Mouse (Mus musculus): ENCODE measurements around the gene Mamdc4.

Gene Mamdc4

GRCm38 (mm10) chr2:25582466-25583119 is 7.9 kb upstream of the Mamdc4 start:
- no peak for DNase-seq (ENCODE audit: low read depth, low spot score)

- no peak for DNase-seq (ENCODE audit: low read depth, low spot score)
These were observed 7.3 kb upstream of the Mamdc4 start for GRCm38 (mm10) chr2:25581901-25582301.

GRCm38 (mm10) chr2:25581294-25581864 is 6.7 kb upstream of the Mamdc4 start, which contains the start of gene Ajm1:
Ajm1 (minus strand) TSS chr2:25581757.
- peak; percentile 53 for DNase-seq (ENCODE audit: low read depth, low spot score)

- no peak for DNase-seq (ENCODE audit: low read depth, low spot score)
These were observed 6.0 kb upstream of the Mamdc4 start for GRCm38 (mm10) chr2:25580621-25581101.

GRCm38 (mm10) chr2:25579737-25580460 is 5.3 kb upstream of the Mamdc4 start:
- DNase-seq (ENCODE audit: low read depth, low spot score): no peak

- DNase-seq (ENCODE audit: low read depth, low spot score): no peak
These were observed 4.4 kb upstream of the Mamdc4 start for GRCm38 (mm10) chr2:25578796-25579736.

- DNase-seq (ENCODE audit: low read depth, low spot score): no peak
These were observed 3.5 kb upstream of the Mamdc4 start for GRCm38 (mm10) chr2:25577951-25578795.

- DNase-seq (ENCODE audit: low read depth, low spot score): no peak
These were observed 2.6 kb upstream of the Mamdc4 start for GRCm38 (mm10) chr2:25576965-25577891.

GRCm38 (mm10) chr2:25576028-25576850 is 1.6 kb upstream of the Mamdc4 start:
- DNase-seq (ENCODE audit: low read depth, low spot score): no peak

- DNase-seq (ENCODE audit: low read depth, low spot score): no peak
These were observed 885 bp upstream of the Mamdc4 start for GRCm38 (mm10) chr2:25575432-25576027.

GRCm38 (mm10) chr2:25574136-25574535 is 509 bp downstream of the Mamdc4 start:
- no peak for DNase-seq (ENCODE audit: low read depth, low spot score)

GRCm38 (mm10) chr2:25573068-25573467 is 1.6 kb downstream of the Mamdc4 start:
- no peak for DNase-seq (ENCODE audit: low read depth, low spot score)

- no peak for DNase-seq (ENCODE audit: low read depth, low spot score)
These were observed 3.4 kb downstream of the Mamdc4 start for GRCm38 (mm10) chr2:25571221-25571620.

- DNase-seq (ENCODE audit: low read depth, low spot score): no peak
These were observed 5.3 kb downstream of the Mamdc4 start for GRCm38 (mm10) chr2:25569323-25569722.

GRCm38 (mm10) chr2:25568473-25569019 is 6.1 kb downstream of the Mamdc4 start:
- no peak for DNase-seq (ENCODE audit: low read depth, low spot score)

- DNase-seq (ENCODE audit: low read depth, low spot score): no peak
These were observed 8.1 kb downstream of the Mamdc4 start for GRCm38 (mm10) chr2:25566558-25566957.

GRCm38 (mm10) chr2:25565741-25566140 is 8.9 kb downstream of the Mamdc4 start:
- no peak for DNase-seq (ENCODE audit: low read depth, low spot score)

- no peak for DNase-seq (ENCODE audit: low read depth, low spot score)
These were observed 12.7 kb downstream of the Mamdc4 start for GRCm38 (mm10) chr2:25561946-25562345.
